Mouse (Mus musculus) lung, postnatal 0 days (tissue): ENCODE measurements around the gene Zfp352. TPM values are rescaled to one million over a fixed set of nuclear protein-coding genes. Genes with fewer than 3 reads are reported as not detected.

Source experiments
- ATAC-seq: fragments of 200-750 bp; cut with Nextera tagmentation; 2 replicates; pipeline ENCODE4 v1.8.0; 2017; ENCODE audit warnings: moderate library complexity
- DNase-seq: peaks from one replicate; pipeline ENCODE4 v3.0.0-alpha.2; 2016; ENCODE audit warnings: low spot score
- H3K27ac ChIP-seq: fragments of 300-500 bp; sonication (generic); 2 replicates; pipeline ENCODE4 v1.5.1; 2014; ENCODE audit warnings: antibody characterized with exemption, mild to moderate bottlenecking, low read length, mixed read lengths
- H3K27me3 ChIP-seq: fragments of 300-500 bp; sonication (generic); replicated peaks from 2 replicates; pipeline ENCODE4 v1.6.1; 2014; ENCODE audit warnings: low read length, mixed read lengths; ENCODE audit not compliant: insufficient read depth
- H3K36me3 ChIP-seq: fragments of 300-500 bp; sonication (generic); 2 replicates; pipeline ENCODE4 v1.6.1; 2014; ENCODE audit warnings: low read length, mixed read lengths; ENCODE audit not compliant: insufficient read depth
- H3K4me1 ChIP-seq: fragments of 300-500 bp; sonication (generic); 2 replicates; pipeline ENCODE4 v1.6.1; 2014; ENCODE audit warnings: antibody characterized with exemption, low read depth, low read length, mixed read lengths; ENCODE audit not compliant: insufficient read depth
- H3K4me2 ChIP-seq: fragments of 300-500 bp; sonication (generic); replicated peaks from 2 replicates; pipeline ENCODE4 v1.6.1; 2014; ENCODE audit warnings: low read depth, mild to moderate bottlenecking, low read length, moderate library complexity, mixed read lengths
- H3K4me3 ChIP-seq: fragments of 300-500 bp; sonication (generic); 2 replicates; pipeline ENCODE4 v1.5.1; 2014; ENCODE audit warnings: low read depth, low read length
- H3K9ac ChIP-seq: fragments of 300-500 bp; sonication (generic); replicated peaks from 2 replicates; pipeline ENCODE4 v1.6.1; 2014; ENCODE audit warnings: low read depth, mild to moderate bottlenecking
- H3K9me3 ChIP-seq: fragments of 300-500 bp; sonication (generic); 2 replicates; pipeline ENCODE4 v1.6.1; 2016; ENCODE audit warnings: low read length, mixed read lengths
- CTCF ChIP-seq: IDR thresholded peaks from 2 replicates; pipeline ENCODE4 v1.5.1; 2016; ENCODE audit warnings: antibody characterized with exemption, mild to moderate bottlenecking
- EP300 ChIP-seq: IDR thresholded peaks from 2 replicates; pipeline ENCODE4 v1.6.1; 2016; ENCODE audit warnings: antibody characterized with exemption, mild to moderate bottlenecking, control low read depth
- polyA plus RNA-seq: library from polyadenylated mRNA; unstranded; fragments of >200 nt; fragmentation: Nextera tagmentation; extraction: Ambion mirVana; gene quantifications from 2 replicates; pipeline ENCODE4 v1.2.1, GENCODE M21; 2015

Gene Zfp352
- polyA plus RNA-seq, 1 experiment from 2014 or later: not detected

GRCm38 (mm10) chr4:90269781-90270180, 51.2 kb downstream of the Zfp352 start:
- H3K27me3 ChIP-seq: no peaks in the 10 kb centered on the region
- DNase-seq (no peak), ATAC-seq (no peak)
- TF ChIP-seq CTCF (no peak), EP300 (no peak)
- no peak overlapping the region for H3K9ac ChIP-seq
- H3K27ac ChIP-seq: no peak overlapping the region
- no peaks in the 10 kb centered on the region for H3K4me1 ChIP-seq
- H3K4me2 ChIP-seq: no peak overlapping the region
- H3K9me3 ChIP-seq: no peaks in the 10 kb centered on the region
- no peak overlapping the region for H3K4me3 ChIP-seq
- no peaks in the 10 kb centered on the region for H3K36me3 ChIP-seq
